Mouse (Mus musculus): ENCODE measurements around the gene Klhdc7b. TPM values are rescaled to one million over a fixed set of nuclear protein-coding genes. Genes with fewer than 3 reads are reported as not detected.

Gene Klhdc7b
- polyA plus RNA-seq (2017; shearing (Covaris generic)), result under 1 TPM in 1 of 3 experiments, not detected in 2; 0.08 TPM

GRCm38 (mm10) chr15:89384617-89385016, at the start of gene Klhdc7b:
Gene Klhdc7b, plus strand, starts transcription at chr15:89384917.
- no peak for ATAC-seq

- ATAC-seq, result no peak
These were observed 48.3 kb upstream of the Klhdc7b start for GRCm38 (mm10) chr15:89336422-89336821.

GRCm38 (mm10) chr15:89339696-89340095, 45.0 kb upstream of the Klhdc7b start:
- no peak for ATAC-seq

GRCm38 (mm10) chr15:89340136-89340535, 44.6 kb upstream of the Klhdc7b start:
- ATAC-seq, result no peak

- no peak for ATAC-seq
These were observed 43.0 kb upstream of the Klhdc7b start for GRCm38 (mm10) chr15:89341678-89342077.

- ATAC-seq, result no peak
These were observed 41.4 kb upstream of the Klhdc7b start for GRCm38 (mm10) chr15:89343325-89343724.

- ATAC-seq, result no peak
These were observed 34.3 kb upstream of the Klhdc7b start for GRCm38 (mm10) chr15:89350447-89350846.

- ATAC-seq, result no peak
These were observed 33.4 kb upstream of the Klhdc7b start for GRCm38 (mm10) chr15:89351302-89351701.

- ATAC-seq, result no peak
These were observed 32.7 kb upstream of the Klhdc7b start for GRCm38 (mm10) chr15:89352054-89352453.

- no peak for ATAC-seq
These were observed 31.9 kb upstream of the Klhdc7b start for GRCm38 (mm10) chr15:89352795-89353194.

- ATAC-seq, result no peak
These were observed 30.9 kb upstream of the Klhdc7b start for GRCm38 (mm10) chr15:89353837-89354236.

- no peak for ATAC-seq
These were observed 30.3 kb upstream of the Klhdc7b start for GRCm38 (mm10) chr15:89354455-89354854.

- peak; percentile 92 for ATAC-seq
These were observed 29.2 kb upstream of the Klhdc7b start, which contains the start of the genes Lmf2 and Ncaph2 for GRCm38 (mm10) chr15:89355241-89356187. Gene Lmf2, minus strand, starts transcription at chr15:89355659. Gene Ncaph2, plus strand, starts transcription at chr15:89355719.

GRCm38 (mm10) chr15:89356372-89356771, 28.3 kb upstream of the Klhdc7b start:
- ATAC-seq, result no peak

GRCm38 (mm10) chr15:89358784-89359183, 25.9 kb upstream of the Klhdc7b start:
- ATAC-seq, result no peak

GRCm38 (mm10) chr15:89363051-89363450, 21.7 kb upstream of the Klhdc7b start:
- no peak for ATAC-seq

- no peak for ATAC-seq
These were observed 19.6 kb upstream of the Klhdc7b start for GRCm38 (mm10) chr15:89365141-89365551.

- ATAC-seq, result no peak
These were observed 12.6 kb upstream of the Klhdc7b start for GRCm38 (mm10) chr15:89372068-89372467.

GRCm38 (mm10) chr15:89372536-89372935, 12.2 kb upstream of the Klhdc7b start:
- no peak for ATAC-seq

- peak; percentile 90 for ATAC-seq
These were observed 11.5 kb upstream of the Klhdc7b start for GRCm38 (mm10) chr15:89373027-89373761.

- peak; percentile 66 for ATAC-seq
These were observed 10.9 kb upstream of the Klhdc7b start, which contains the start of gene Sco2 for GRCm38 (mm10) chr15:89373762-89374248. Gene Sco2, minus strand, starts transcription at chr15:89373846.

- ATAC-seq, result no peak
These were observed 10.4 kb upstream of the Klhdc7b start for GRCm38 (mm10) chr15:89374340-89374739.

Data from inflammation-experienced regulatory T-cells, adult 6 months (primary cell).